Mouse (Mus musculus): ENCODE results near the gene B3gnt3. TPM values are rescaled to one million over a fixed set of nuclear protein-coding genes. Genes with fewer than 3 reads are reported as not detected.
A peak's percentile ranks its signal among the peaks of the same experiment; 100 is the strongest.

The B3gnt3 gene
- polyA plus RNA-seq, 1 experiment from 2014 or later, result 0.58 TPM

DNA sequence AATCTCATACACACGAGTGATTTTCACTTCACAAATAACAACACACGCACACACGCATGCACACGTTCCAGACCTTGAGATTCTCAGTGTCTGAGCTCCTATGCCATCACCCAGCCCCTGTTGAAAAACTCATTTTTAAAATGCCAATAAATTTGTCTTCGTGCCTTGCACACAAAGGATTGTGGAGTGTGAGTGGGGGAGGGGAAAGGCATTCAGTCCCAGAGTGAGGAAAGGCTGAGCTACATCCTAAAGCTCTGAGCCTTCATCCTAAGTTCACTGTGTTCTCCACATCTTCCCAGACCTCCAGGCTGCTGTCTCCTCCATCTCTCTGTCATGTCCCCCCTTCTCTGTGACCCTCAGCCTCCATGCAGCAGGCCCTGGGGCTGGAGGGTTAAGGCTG is 34.3 kb downstream of the B3gnt3 start:
- H3K9me3 ChIP-seq (ENCODE audit: control insufficient read depth, low read length), result no peaks in the 10 kb centered on the region
- H3K36me3 ChIP-seq (ENCODE audit: control insufficient read depth, insufficient read depth), result peaks cover 3% of the 10 kb centered on the region; the same call in 1 of the 2 replicates
- peaks cover 44% of the 10 kb centered on the region for H3K4me1 ChIP-seq (replicated peaks; ENCODE audit: control insufficient read depth, insufficient read depth, low read length)
- peak overlapping the region; percentile 46 for H3K9ac ChIP-seq (replicated peaks; ENCODE audit: low read depth, low read length)
- H3K4me3 ChIP-seq (replicated peaks; ENCODE audit: low read length), result no peak overlapping the region
- WGBS, result 36% methylated on average over 5 of the region's 5 CpGs
- peak overlapping the region; percentile 61 for H3K27ac ChIP-seq (ENCODE audit: low read length)
- H3K4me2 ChIP-seq (ENCODE audit: low read length), result peak overlapping the region; percentile 37
- no peaks in the 10 kb centered on the region for H3K27me3 ChIP-seq (replicated peaks; ENCODE audit: control insufficient read depth, insufficient read depth, low read length)
- no peak for ATAC-seq

DNA sequence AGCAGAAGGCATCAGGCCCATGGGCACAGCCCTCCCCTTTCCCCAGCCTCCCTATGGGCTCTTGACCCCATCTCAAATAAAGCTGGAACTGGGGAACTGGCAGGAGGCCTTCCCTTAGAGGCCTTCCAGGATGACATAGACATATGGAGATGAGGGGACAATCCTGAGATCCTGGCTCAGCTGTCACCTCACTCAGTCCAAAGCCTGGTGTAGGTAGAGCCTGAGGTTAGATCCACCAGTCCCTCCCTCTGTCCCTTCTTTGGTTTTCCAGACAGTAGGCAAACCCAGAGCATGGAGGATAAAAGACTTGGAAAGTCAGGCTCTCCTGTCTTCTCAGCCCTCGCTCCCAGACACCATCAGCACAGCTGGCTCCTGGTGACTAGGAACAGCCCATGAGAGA is 34.7 kb downstream of the B3gnt3 start:
- no peaks in the 10 kb centered on the region for H3K27me3 ChIP-seq (replicated peaks; ENCODE audit: control insufficient read depth, insufficient read depth, low read length)
- no peak for ATAC-seq
- peak overlapping the region; percentile 17; the same call in 1 of the 2 replicates for H3K4me2 ChIP-seq (ENCODE audit: low read length)
- no peaks in the 10 kb centered on the region for H3K9me3 ChIP-seq (ENCODE audit: control insufficient read depth, low read length)
- 16% methylated on average over 1 of the region's 1 CpGs for WGBS
- H3K27ac ChIP-seq (ENCODE audit: low read length), result peak overlapping the region; percentile 47
- H3K4me3 ChIP-seq (replicated peaks; ENCODE audit: low read length), result no peak overlapping the region
- H3K9ac ChIP-seq (replicated peaks; ENCODE audit: low read depth, low read length), result peak overlapping the region; percentile 46
- peaks cover 3% of the 10 kb centered on the region; the same call in 1 of the 2 replicates for H3K36me3 ChIP-seq (ENCODE audit: control insufficient read depth, insufficient read depth)
- peaks cover 40% of the 10 kb centered on the region for H3K4me1 ChIP-seq (replicated peaks; ENCODE audit: control insufficient read depth, insufficient read depth, low read length)

DNA sequence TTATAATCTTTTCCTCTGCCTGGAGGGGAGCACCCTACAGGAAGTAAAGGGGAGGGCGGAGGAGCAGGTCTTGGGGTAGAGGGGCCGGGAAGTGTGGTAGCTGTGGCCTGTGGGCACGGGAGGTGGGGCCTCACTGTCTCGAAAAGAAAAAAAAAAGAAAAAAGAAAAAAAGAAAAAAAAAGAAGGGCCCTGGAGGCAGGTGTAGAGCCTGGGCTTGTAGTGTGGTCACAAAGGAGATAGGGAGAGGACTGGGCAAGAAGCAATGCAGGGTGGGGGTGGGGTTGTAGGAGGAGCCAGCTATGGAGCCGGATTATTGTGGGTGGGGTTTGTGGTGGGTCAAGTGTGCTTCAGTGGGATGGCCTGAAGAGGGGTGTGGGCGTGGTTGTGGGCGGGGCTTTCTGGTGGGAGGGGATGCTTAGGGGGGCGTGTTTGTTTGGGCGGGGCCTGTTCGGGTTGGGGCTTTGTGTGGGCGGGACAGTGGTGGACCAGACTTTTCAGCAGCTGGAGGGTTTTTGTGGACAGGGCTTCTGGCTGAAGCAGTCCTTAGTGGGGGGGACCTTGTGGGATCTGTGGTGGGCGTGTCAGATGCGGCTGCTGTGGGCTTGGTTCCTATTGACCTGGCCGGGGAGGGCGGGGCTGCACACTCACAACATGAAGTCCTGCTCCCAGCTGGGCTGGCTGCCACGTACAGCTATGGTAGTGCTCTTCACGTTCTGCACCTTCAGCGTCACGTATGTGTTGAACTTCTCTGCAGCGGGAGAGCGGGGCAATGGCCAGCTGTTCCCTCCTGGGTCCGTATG is 36.1 kb downstream of the B3gnt3 start:
- H3K9me3 ChIP-seq (ENCODE audit: control insufficient read depth, low read length), result no peaks in the 10 kb centered on the region
- no peaks in the 10 kb centered on the region for H3K27me3 ChIP-seq (replicated peaks; ENCODE audit: control insufficient read depth, insufficient read depth, low read length)
- no peak overlapping the region for H3K27ac ChIP-seq (ENCODE audit: low read length)
- WGBS, result 4% methylated on average over 22 of the region's 22 CpGs
- no peak overlapping the region for H3K9ac ChIP-seq (replicated peaks; ENCODE audit: low read depth, low read length)
- H3K4me3 ChIP-seq (replicated peaks; ENCODE audit: low read length), result no peak overlapping the region
- no peak overlapping the region for H3K4me2 ChIP-seq (ENCODE audit: low read length)
- peaks cover 38% of the 10 kb centered on the region for H3K4me1 ChIP-seq (replicated peaks; ENCODE audit: control insufficient read depth, insufficient read depth, low read length)
- peaks cover 3% of the 10 kb centered on the region; the same call in 1 of the 2 replicates for H3K36me3 ChIP-seq (ENCODE audit: control insufficient read depth, insufficient read depth)
- ATAC-seq, result no peak

DNA sequence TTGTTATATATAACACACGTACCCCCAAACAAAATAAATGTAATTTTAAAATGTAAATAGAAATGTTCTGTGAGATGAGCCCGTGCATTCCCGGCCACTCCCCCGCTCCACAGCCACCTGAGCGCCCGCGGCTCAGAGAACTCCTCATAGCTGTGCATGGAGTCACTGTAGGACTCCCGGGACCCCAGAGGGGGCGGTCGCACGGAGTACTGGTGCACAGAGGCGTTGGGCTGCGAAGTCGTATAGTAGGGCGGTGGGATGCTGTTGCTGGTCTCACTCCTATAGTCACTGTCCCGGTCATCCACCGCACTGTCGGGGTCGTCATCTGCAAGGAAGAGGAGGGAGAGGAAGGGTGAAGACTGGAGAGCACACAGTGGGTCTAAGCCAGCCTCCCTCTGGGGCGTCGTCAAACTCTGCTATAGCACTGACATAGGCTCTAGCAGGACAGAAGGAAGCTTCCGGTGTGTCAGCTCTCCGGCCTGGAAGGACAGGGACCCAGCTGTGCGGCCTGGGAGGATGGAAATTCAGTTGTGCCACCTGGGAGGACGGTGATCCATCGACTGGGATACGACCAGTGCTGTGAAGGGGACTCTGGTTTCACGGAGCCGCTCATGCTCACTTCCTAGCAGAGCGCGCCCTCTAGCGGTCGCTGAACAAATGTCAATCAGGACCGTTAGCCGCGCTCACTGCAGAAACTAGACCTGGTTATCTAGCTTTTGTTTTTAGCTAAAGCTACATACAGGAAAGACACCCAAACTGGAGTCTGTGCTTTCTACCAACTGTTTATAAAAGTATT is 41.1 kb downstream of the B3gnt3 start:
- Histone ChIP-seq H3K4me2 (ENCODE audit: low read length) (no peak overlapping the region), H3K9ac (replicated peaks; ENCODE audit: low read depth, low read length) (no peak overlapping the region), H3K27me3 (replicated peaks; ENCODE audit: control insufficient read depth, insufficient read depth, low read length) (peaks cover 13% of the 10 kb centered on the region), H3K27ac (ENCODE audit: low read length) (no peak overlapping the region), H3K36me3 (ENCODE audit: control insufficient read depth, insufficient read depth) (peaks cover 6% of the 10 kb centered on the region; the same call in 1 of the 2 replicates), H3K4me1 (replicated peaks; ENCODE audit: control insufficient read depth, insufficient read depth, low read length) (peaks cover 7% of the 10 kb centered on the region), H3K9me3 (ENCODE audit: control insufficient read depth, low read length) (no peaks in the 10 kb centered on the region), H3K4me3 (replicated peaks; ENCODE audit: low read length) (no peak overlapping the region)
- WGBS, result 7% methylated on average over 36 of the region's 36 CpGs
- ATAC-seq, result peak; percentile 73

- Histone ChIP-seq H3K9ac (replicated peaks; ENCODE audit: low read depth, low read length) (no peak overlapping the region), H3K27me3 (replicated peaks; ENCODE audit: control insufficient read depth, insufficient read depth, low read length) (peaks cover 17% of the 10 kb centered on the region), H3K36me3 (ENCODE audit: control insufficient read depth, insufficient read depth) (peaks cover 6% of the 10 kb centered on the region; the same call in 1 of the 2 replicates), H3K4me3 (replicated peaks; ENCODE audit: low read length) (no peak overlapping the region), H3K27ac (ENCODE audit: low read length) (no peak overlapping the region), H3K9me3 (ENCODE audit: control insufficient read depth, low read length) (no peaks in the 10 kb centered on the region), H3K4me2 (ENCODE audit: low read length) (no peak overlapping the region), H3K4me1 (replicated peaks; ENCODE audit: control insufficient read depth, insufficient read depth, low read length) (peaks cover 7% of the 10 kb centered on the region)
- WGBS, result 19% methylated on average over 1 of the region's 1 CpGs
- ATAC-seq, result peak; percentile 32; the same call in 1 of the 2 replicates
These were observed 41.8 kb downstream of the B3gnt3 start for GRCm38 (mm10) chr8:71659751-71660150.

DNA sequence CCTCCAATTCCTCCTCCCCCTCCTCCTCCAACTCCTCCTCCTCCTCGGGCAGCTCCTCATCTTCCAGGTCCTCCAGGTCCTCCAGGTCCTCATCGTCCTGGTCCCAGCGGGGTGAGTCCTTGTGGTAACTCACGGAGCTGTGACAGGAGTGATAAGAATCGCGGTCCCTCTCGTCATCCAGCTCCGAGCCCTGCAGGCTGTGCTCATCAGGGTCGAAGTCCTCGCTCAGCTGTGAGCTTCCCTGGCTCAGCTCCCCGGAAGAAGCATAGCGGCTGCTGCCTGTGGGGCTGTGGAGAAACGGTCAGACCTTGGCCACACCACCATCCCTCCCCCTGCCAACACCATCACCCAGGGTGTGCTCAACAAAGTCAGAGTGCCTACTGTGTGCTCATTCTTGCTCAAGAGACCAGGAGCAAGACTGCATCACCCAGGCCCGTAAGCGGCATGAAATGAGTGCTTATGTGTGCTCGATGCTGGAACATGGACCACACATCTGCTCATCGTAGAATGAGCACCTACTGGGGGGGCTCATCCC is 43.0 kb downstream of the B3gnt3 start:
- no peak overlapping the region for H3K4me3 ChIP-seq (replicated peaks; ENCODE audit: low read length)
- H3K27ac ChIP-seq (ENCODE audit: low read length), result no peak overlapping the region
- peaks cover 6% of the 10 kb centered on the region; the same call in 1 of the 2 replicates for H3K36me3 ChIP-seq (ENCODE audit: control insufficient read depth, insufficient read depth)
- H3K4me1 ChIP-seq (replicated peaks; ENCODE audit: control insufficient read depth, insufficient read depth, low read length), result peaks cover 9% of the 10 kb centered on the region
- ATAC-seq, result no peak
- H3K9me3 ChIP-seq (ENCODE audit: control insufficient read depth, low read length), result no peaks in the 10 kb centered on the region
- WGBS, result 31% methylated on average over 17 of the region's 17 CpGs
- no peak overlapping the region for H3K9ac ChIP-seq (replicated peaks; ENCODE audit: low read depth, low read length)
- no peak overlapping the region for H3K4me2 ChIP-seq (ENCODE audit: low read length)
- peaks cover 17% of the 10 kb centered on the region for H3K27me3 ChIP-seq (replicated peaks; ENCODE audit: control insufficient read depth, insufficient read depth, low read length)

DNA sequence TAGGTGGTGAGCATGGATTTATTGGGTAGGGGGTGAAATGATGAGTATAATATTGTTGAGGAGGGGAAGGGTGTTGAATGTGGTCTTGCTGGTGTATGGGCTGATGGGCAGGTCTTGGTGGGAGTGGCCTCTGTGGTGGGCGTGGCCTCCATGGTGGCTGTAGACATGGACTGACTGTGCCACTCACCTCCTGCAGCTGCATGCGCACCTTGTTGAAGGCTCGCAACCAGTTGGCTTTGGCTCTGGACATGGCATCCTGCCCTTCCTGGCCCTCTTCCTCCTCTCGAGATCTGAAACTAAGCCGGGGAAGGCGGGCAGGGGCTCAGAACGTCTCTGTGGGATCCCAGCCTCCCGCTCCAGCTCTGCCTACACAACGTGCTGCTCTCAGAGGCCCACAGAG is 43.8 kb downstream of the B3gnt3 start:
- 24% methylated on average over 9 of the region's 9 CpGs for WGBS
- H3K4me3 ChIP-seq (replicated peaks; ENCODE audit: low read length), result no peak overlapping the region
- ATAC-seq, result no peak

DNA sequence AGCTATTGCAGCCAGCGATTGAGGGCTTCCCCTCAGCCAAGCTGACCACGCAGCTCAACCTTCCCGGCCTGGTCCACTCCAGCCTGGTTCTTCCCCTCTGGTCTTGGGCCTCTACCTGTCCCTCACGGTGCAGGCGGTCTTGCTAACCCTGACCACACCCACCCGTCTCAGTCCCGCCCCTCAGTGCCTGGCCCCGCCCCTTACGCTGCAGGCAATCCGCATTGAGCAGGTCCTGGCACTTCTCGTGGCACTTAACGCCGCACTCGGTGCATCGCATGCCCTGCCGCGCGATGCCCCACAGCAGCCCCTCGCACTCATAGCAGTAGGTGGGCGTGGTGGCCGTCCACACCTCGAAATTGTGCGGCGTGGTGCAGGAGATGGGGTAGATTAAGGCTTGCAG is 47.0 kb downstream of the B3gnt3 start:
- 2% methylated on average over 23 of the region's 24 CpGs for WGBS
- H3K9ac ChIP-seq (replicated peaks; ENCODE audit: low read depth, low read length), result no peak overlapping the region
- peak overlapping the region; percentile 25; the same call in 1 of the 2 replicates for H3K4me2 ChIP-seq (ENCODE audit: low read length)
- peaks cover 17% of the 10 kb centered on the region for H3K27me3 ChIP-seq (replicated peaks; ENCODE audit: control insufficient read depth, insufficient read depth, low read length)
- ATAC-seq, result peak; percentile 18; the same call in 1 of the 2 replicates
- no peak overlapping the region for H3K4me3 ChIP-seq (replicated peaks; ENCODE audit: low read length)
- peaks cover 14% of the 10 kb centered on the region for H3K36me3 ChIP-seq (ENCODE audit: control insufficient read depth, insufficient read depth)
- no peak overlapping the region for H3K27ac ChIP-seq (ENCODE audit: low read length)
- H3K4me1 ChIP-seq (replicated peaks; ENCODE audit: control insufficient read depth, insufficient read depth, low read length), result peaks cover 5% of the 10 kb centered on the region
- no peaks in the 10 kb centered on the region for H3K9me3 ChIP-seq (ENCODE audit: control insufficient read depth, low read length)

More for the DNA sequence above, 43.8 kb downstream of the B3gnt3 start:
- Histone ChIP-seq H3K36me3 (ENCODE audit: control insufficient read depth, insufficient read depth) (peaks cover 7% of the 10 kb centered on the region; the same call in 1 of the 2 replicates), H3K9me3 (ENCODE audit: control insufficient read depth, low read length) (no peaks in the 10 kb centered on the region), H3K27ac (ENCODE audit: low read length) (no peak overlapping the region), H3K27me3 (replicated peaks; ENCODE audit: control insufficient read depth, insufficient read depth, low read length) (peaks cover 17% of the 10 kb centered on the region), H3K4me2 (ENCODE audit: low read length) (no peak overlapping the region), H3K4me1 (replicated peaks; ENCODE audit: control insufficient read depth, insufficient read depth, low read length) (peaks cover 9% of the 10 kb centered on the region), H3K9ac (replicated peaks; ENCODE audit: low read depth, low read length) (no peak overlapping the region)

GRCm38 (mm10) chr8:71645510-71645909 is 56.1 kb downstream of the B3gnt3 start:
- no peak overlapping the region for H3K27ac ChIP-seq (ENCODE audit: low read length)
- ATAC-seq, result no peak
- H3K4me3 ChIP-seq (replicated peaks; ENCODE audit: low read length), result no peak overlapping the region
- H3K9me3 ChIP-seq (ENCODE audit: control insufficient read depth, low read length), result no peaks in the 10 kb centered on the region
- no peaks in the 10 kb centered on the region for H3K27me3 ChIP-seq (replicated peaks; ENCODE audit: control insufficient read depth, insufficient read depth, low read length)
- no peaks in the 10 kb centered on the region for H3K4me1 ChIP-seq (replicated peaks; ENCODE audit: control insufficient read depth, insufficient read depth, low read length)
- H3K9ac ChIP-seq (replicated peaks; ENCODE audit: low read depth, low read length), result no peak overlapping the region
- WGBS, result 85% methylated on average over 9 of the region's 9 CpGs
- peaks cover 17% of the 10 kb centered on the region for H3K36me3 ChIP-seq (ENCODE audit: control insufficient read depth, insufficient read depth)
- H3K4me2 ChIP-seq (ENCODE audit: low read length), result no peak overlapping the region
